Mouse (Mus musculus): ENCODE measurements around the gene Arid2. TPM values are rescaled to one million over a fixed set of nuclear protein-coding genes. Genes with fewer than 3 reads are reported as not detected.

Gene Arid2
- total and polyA plus RNA-seq, 3 experiments: 11.9 to 14.1 (median 13.3) TPM

DNA sequence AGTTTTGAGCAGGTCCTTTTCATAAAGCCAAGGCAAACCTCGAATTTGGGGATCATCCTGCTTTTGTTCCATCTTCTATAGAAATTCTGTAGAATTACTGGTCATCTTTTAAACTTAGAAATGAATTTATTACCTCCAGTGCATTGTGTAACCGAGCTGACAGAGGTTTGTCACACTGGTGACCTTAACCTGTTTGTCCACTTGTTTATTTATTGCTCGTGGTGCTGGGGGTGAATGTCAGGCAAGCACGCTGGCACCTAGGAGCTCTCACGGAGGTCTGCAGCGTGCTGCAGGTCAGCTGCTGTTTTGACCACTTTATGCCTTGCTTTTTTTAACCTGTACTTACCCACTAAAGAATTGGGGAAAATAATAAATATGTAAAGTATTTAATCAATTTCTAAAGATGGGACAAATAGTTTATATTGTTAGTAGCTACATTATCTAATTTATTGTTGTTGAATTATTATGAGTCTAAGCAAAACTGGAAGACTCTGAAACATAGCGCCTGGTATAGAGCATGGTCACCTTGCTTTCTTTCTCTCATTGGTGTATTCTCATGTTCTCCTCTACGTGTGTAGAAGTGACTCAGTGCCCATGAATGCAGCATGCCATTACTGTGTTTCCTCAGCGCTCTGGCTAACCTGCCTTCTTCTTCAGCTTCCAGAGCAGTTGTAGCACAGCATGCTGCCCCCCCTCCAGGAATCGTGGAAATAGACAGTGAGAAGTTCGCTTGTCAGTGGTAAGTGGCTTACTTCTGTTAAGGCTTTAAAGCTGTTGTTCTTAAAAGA lies 79.1 kb downstream of the Arid2 start:
- Histone ChIP-seq H3K9ac (ENCODE audit: insufficient read depth, low read depth) (no peak overlapping the region), H3K4me2 (ENCODE audit: insufficient read depth, low read depth, poor library complexity, severe bottlenecking) (no peak overlapping the region), H3K4me1 (ENCODE audit: control insufficient read depth in 1 of 2, insufficient read depth in 2 of 2) (no peaks in the 10 kb centered on the region), H3K36me3 (replicated peaks in 1 of 2; ENCODE audit: control insufficient read depth in 1 of 2, insufficient read depth in 1 of 2, low read length in 1 of 2) (peaks cover 66 to 92% of the 10 kb centered on the region in 2 experiments), H3K4me3 (replicated peaks in 1 of 3; ENCODE audit: low read depth in 2 of 3, low read length in 2 of 3, poor library complexity in 1 of 3) (no peak overlapping the region), H3K79me2 (replicated peaks; ENCODE audit: control insufficient read depth, extremely low read depth, insufficient read depth, poor library complexity, severe bottlenecking) (no peaks in the 10 kb centered on the region), H3K27ac (ENCODE audit: insufficient read depth, low read depth) (no peak overlapping the region), H3K27me3 (replicated peaks) (no peaks in the 10 kb centered on the region), H3K9me3 (replicated peaks; ENCODE audit: low read length) (no peaks in the 10 kb centered on the region)
- no peak for TF ChIP-seq NRF1 (IDR thresholded peaks at IDR 0.05; ENCODE audit: low read depth, low read length)
- TF ChIP-seq UBTF (IDR thresholded peaks at IDR 0.05; ENCODE audit: low read depth, low read length): no peak
- TF ChIP-seq NELFE (IDR thresholded peaks at IDR 0.05; ENCODE audit: low read depth, low read length): no peak
- TF ChIP-seq MYC (IDR thresholded peaks at IDR 0.05; ENCODE audit: low read depth, low read length): no peak
- no peak for TF ChIP-seq IRF4 (IDR thresholded peaks at IDR 0.05; ENCODE audit: low read depth, low read length)
- TF ChIP-seq USF1 (IDR thresholded peaks at IDR 0.05; ENCODE audit: low read depth, low read length): no peak
- no peak for TF ChIP-seq ZNF384 (IDR thresholded peaks at IDR 0.05; ENCODE audit: low read depth, low read length)
- no peak for TF ChIP-seq TCF12 (IDR thresholded peaks at IDR 0.05; ENCODE audit: low read depth, low read length)
- TF ChIP-seq EP300 (IDR thresholded peaks at IDR 0.05; ENCODE audit: low read length): no peak
- TF ChIP-seq RCOR1 (conservative IDR thresholded peaks at IDR 0.05; ENCODE audit: low read depth, low read length): no peak
- no peak for TF ChIP-seq POLR2A (IDR thresholded peaks at IDR 0.05; ENCODE audit: low read depth, low read length)
- TF ChIP-seq TBP (conservative IDR thresholded peaks at IDR 0.05; ENCODE audit: low read depth, low read length): no peak
- no peak for DNase-seq (ENCODE audit: extremely low read depth)
- dilution Hi-C loops (cut with MboI; ENCODE audit: extremely low pct_ligation_motif_present, extremely low pct_unique_long_range_greater_than_20kb, low sequenced_read_pairs) (no loop called here), in situ Hi-C loops (cut with MboI; ENCODE audit: low pct_ligation_motif_present, low pct_unique_long_range_greater_than_20kb, low sequenced_read_pairs) (no loop called here)

DNA sequence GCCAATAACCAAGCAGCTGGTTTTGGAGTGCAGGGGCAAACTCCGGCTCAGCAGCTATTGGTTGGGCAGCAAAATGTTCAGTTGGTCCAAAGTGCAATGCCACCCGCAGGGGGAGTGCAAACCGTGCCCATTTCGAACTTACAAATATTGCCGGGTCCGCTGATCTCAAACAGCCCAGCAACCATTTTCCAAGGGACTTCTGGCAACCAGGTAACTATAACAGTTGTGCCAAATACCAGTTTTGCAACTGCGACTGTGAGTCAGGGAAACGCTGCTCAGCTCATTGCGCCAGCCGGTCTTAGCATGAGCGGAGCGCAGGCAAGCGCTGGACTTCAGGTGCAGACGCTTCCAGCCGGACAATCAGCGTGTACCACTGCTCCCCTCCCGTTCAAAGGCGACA lies 84.0 kb downstream of the Arid2 start:
- no peaks in the 10 kb centered on the region; the same call in 1 of the 2 replicates for H3K79me2 ChIP-seq (replicated peaks; ENCODE audit: control insufficient read depth, extremely low read depth, insufficient read depth, poor library complexity, severe bottlenecking)
- no peak overlapping the region for H3K27ac ChIP-seq (ENCODE audit: insufficient read depth, low read depth)
- dilution Hi-C loops (cut with MboI; ENCODE audit: extremely low pct_ligation_motif_present, extremely low pct_unique_long_range_greater_than_20kb, low sequenced_read_pairs) (no loop called here), in situ Hi-C loops (cut with MboI; ENCODE audit: low pct_ligation_motif_present, low pct_unique_long_range_greater_than_20kb, low sequenced_read_pairs) (no loop called here)
- H3K27me3 ChIP-seq (replicated peaks): no peaks in the 10 kb centered on the region
- no peak overlapping the region for H3K4me2 ChIP-seq (ENCODE audit: insufficient read depth, low read depth, poor library complexity, severe bottlenecking)
- no peak for TF ChIP-seq SMC3 (IDR thresholded peaks at IDR 0.05; ENCODE audit: low read depth, low read length)
- TF ChIP-seq CHD2 (IDR thresholded peaks at IDR 0.05; ENCODE audit: low read length): no peak
- TF ChIP-seq ZC3H11A (IDR thresholded peaks at IDR 0.05; ENCODE audit: low read depth, low read length): no peak
- no peak for TF ChIP-seq IRF4 (IDR thresholded peaks at IDR 0.05; ENCODE audit: low read depth, low read length)
- no peak for TF ChIP-seq ELF1 (IDR thresholded peaks at IDR 0.05; ENCODE audit: low read depth, low read length)
- no peak for TF ChIP-seq PAX5 (IDR thresholded peaks at IDR 0.05; ENCODE audit: low read length)
- TF ChIP-seq USF1 (IDR thresholded peaks at IDR 0.05; ENCODE audit: low read depth, low read length): no peak
- no peak for TF ChIP-seq MXI1 (IDR thresholded peaks at IDR 0.05; ENCODE audit: low read depth, low read length)
- TF ChIP-seq SIN3A (IDR thresholded peaks at IDR 0.05; ENCODE audit: low read length): no peak
- TF ChIP-seq ZNF384 (IDR thresholded peaks at IDR 0.05; ENCODE audit: low read depth, low read length): no peak
- no peak for TF ChIP-seq E2F4 (IDR thresholded peaks at IDR 0.05; ENCODE audit: insufficient replicate concordance, low read depth, low read length)
- TF ChIP-seq ETS1 (conservative IDR thresholded peaks at IDR 0.05; ENCODE audit: low read depth, low read length): no peak
- no peak for TF ChIP-seq MAX (IDR thresholded peaks at IDR 0.05; ENCODE audit: low read length)
- no peak for TF ChIP-seq NRF1 (IDR thresholded peaks at IDR 0.05; ENCODE audit: low read depth, low read length)
- no peak for TF ChIP-seq HCFC1 (IDR thresholded peaks at IDR 0.05; ENCODE audit: low read depth, low read length)
- no peak for TF ChIP-seq JUND (conservative IDR thresholded peaks at IDR 0.05; ENCODE audit: low read depth, low read length)
- no peak for TF ChIP-seq NELFE (IDR thresholded peaks at IDR 0.05; ENCODE audit: low read depth, low read length)
- TF ChIP-seq EP300 (IDR thresholded peaks at IDR 0.05; ENCODE audit: low read length): no peak
- TF ChIP-seq TBP (conservative IDR thresholded peaks at IDR 0.05; ENCODE audit: low read depth, low read length): no peak
- H3K4me1 ChIP-seq (ENCODE audit: control insufficient read depth in 1 of 2, insufficient read depth in 2 of 2): no peaks in the 10 kb centered on the region; a peak in 1 of 4 replicates
- no peak overlapping the region for H3K4me3 ChIP-seq (replicated peaks in 1 of 3; ENCODE audit: low read depth in 2 of 3, low read length in 2 of 3, poor library complexity in 1 of 3)
- H3K9ac ChIP-seq (ENCODE audit: insufficient read depth, low read depth): no peak overlapping the region
- peaks cover 50 to 81% of the 10 kb centered on the region in 2 experiments for H3K36me3 ChIP-seq (replicated peaks in 1 of 2; ENCODE audit: control insufficient read depth in 1 of 2, insufficient read depth in 1 of 2, low read length in 1 of 2)
- H3K9me3 ChIP-seq (replicated peaks; ENCODE audit: low read length): no peaks in the 10 kb centered on the region
- no peak for DNase-seq (ENCODE audit: extremely low read depth)
